Mouse (Mus musculus): ENCODE data around the gene Ccdc153. TPM values are rescaled to one million over a fixed set of nuclear protein-coding genes. Genes with fewer than 3 reads are reported as not detected.

Gene Ccdc153
- polyA plus RNA-seq, 1 experiment = 0.61 TPM

DNA sequence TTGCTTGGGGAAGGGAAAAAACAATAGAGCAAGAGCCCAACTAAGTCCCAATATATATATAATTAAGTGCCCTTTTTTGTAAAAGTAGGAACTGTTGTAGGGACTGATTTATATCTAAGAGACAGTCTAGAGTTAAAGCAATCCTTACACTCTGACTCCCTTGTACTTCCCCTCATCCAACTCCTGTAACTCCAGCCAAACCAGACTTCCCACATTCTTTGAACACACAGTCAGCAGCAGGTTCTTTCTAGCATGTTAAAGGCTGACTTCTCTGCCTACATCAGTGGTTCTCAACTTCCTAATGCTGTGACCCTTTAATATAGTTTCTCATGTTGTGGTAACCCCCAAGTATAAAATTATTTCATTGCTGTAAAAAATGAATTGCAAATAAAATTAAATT is 40.9 kb upstream of the Ccdc153 start:
- Histone ChIP-seq H3K27ac (ENCODE audit: control insufficient read depth, insufficient read depth, low read depth, low read length) (no peak overlapping the region), H3K27me3 (ENCODE audit: control insufficient read depth, insufficient read depth, low read length) (no peaks in the 10 kb centered on the region), H3K4me3 (ENCODE audit: control insufficient read depth, low read depth, low read length) (no peak overlapping the region), H3K36me3 (ENCODE audit: control insufficient read depth, insufficient read depth, low read length) (no peaks in the 10 kb centered on the region; the same call in 1 of the 2 replicates), H3K4me1 (ENCODE audit: control insufficient read depth, insufficient read depth, low read length) (no peaks in the 10 kb centered on the region)
- TF ChIP-seq CTCF (IDR thresholded peaks at IDR 0.05; ENCODE audit: control insufficient read depth, insufficient read depth, insufficient replicate concordance, low read depth, low read length) (no peak), POLR2A (IDR thresholded peaks at IDR 0.05; ENCODE audit: control insufficient read depth, low read depth, low read length) (no peak)

DNA sequence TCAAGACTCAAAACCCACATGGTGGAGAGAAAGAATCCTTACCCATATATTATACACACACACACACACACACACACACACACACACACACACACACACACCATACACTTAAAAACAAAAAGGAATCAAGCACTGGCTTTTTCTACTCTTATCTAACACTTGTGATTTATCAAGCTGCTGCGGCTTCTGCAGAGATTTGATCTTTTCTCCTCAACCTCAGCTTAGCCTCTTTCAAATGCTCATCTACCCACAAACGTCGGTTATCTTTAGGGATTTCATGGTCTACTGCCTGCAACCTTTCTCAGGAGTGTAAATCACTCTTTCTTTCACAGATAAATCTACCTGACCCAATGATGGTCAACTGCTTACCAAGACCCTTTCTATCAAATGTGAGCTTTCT is 40.0 kb upstream of the Ccdc153 start:
- H3K36me3 ChIP-seq (ENCODE audit: control insufficient read depth, insufficient read depth, low read length) = no peaks in the 10 kb centered on the region; the same call in 1 of the 2 replicates
- TF ChIP-seq POLR2A (IDR thresholded peaks at IDR 0.05; ENCODE audit: control insufficient read depth, low read depth, low read length) (no peak), CTCF (IDR thresholded peaks at IDR 0.05; ENCODE audit: control insufficient read depth, insufficient read depth, insufficient replicate concordance, low read depth, low read length) (no peak)
- no peak overlapping the region for H3K4me3 ChIP-seq (ENCODE audit: control insufficient read depth, low read depth, low read length)
- no peaks in the 10 kb centered on the region for H3K27me3 ChIP-seq (ENCODE audit: control insufficient read depth, insufficient read depth, low read length)
- H3K27ac ChIP-seq (ENCODE audit: control insufficient read depth, insufficient read depth, low read depth, low read length) = no peak overlapping the region
- no peaks in the 10 kb centered on the region for H3K4me1 ChIP-seq (ENCODE audit: control insufficient read depth, insufficient read depth, low read length)

DNA sequence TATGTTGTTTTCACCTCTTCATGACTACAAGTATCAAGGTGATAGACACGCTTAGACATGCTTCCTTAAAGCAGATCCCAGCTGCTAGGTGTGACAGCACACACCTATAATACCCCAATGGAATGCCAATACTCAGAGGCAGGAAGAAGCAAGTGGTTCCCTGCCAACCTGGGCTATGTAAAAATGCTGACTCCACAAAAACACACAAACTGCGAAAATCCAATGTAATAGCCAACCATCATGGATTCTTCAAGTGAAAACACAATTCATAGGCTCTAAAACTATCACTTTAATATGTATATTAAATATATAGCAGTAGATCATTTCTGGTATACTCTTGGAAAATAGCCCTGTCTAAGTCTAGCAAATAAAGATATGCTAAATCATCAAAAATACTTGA is 32.6 kb upstream of the Ccdc153 start:
- no peaks in the 10 kb centered on the region for H3K4me1 ChIP-seq (ENCODE audit: control insufficient read depth, insufficient read depth, low read length)
- H3K27me3 ChIP-seq (ENCODE audit: control insufficient read depth, insufficient read depth, low read length) = no peaks in the 10 kb centered on the region
- TF ChIP-seq CTCF (IDR thresholded peaks at IDR 0.05; ENCODE audit: control insufficient read depth, insufficient read depth, insufficient replicate concordance, low read depth, low read length) (no peak), POLR2A (IDR thresholded peaks at IDR 0.05; ENCODE audit: control insufficient read depth, low read depth, low read length) (no peak)
- no peak overlapping the region for H3K4me3 ChIP-seq (ENCODE audit: control insufficient read depth, low read depth, low read length)
- no peaks in the 10 kb centered on the region; the same call in 1 of the 2 replicates for H3K36me3 ChIP-seq (ENCODE audit: control insufficient read depth, insufficient read depth, low read length)
- no peak overlapping the region for H3K27ac ChIP-seq (ENCODE audit: control insufficient read depth, insufficient read depth, low read depth, low read length)

DNA sequence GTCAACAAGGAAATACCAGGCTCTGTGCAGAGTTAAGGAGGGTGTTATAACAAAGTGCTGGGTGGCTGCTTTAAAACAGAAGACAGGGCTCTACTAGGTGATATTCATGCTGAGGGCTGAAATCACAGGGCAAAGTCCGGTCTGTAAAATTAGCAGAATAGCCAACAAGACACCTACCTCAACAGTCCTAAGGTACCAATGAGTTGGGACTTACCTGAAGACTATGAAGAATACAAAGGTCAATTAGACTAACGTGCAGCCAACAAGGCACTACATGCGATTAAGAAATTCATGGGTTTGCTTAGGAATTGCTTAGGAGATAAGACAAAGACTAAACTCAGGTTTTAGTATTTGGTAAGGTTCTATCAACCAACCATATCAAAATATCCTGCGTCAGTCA is 31.1 kb upstream of the Ccdc153 start:
- Histone ChIP-seq H3K36me3 (ENCODE audit: control insufficient read depth, insufficient read depth, low read length) (no peaks in the 10 kb centered on the region; the same call in 1 of the 2 replicates), H3K4me3 (ENCODE audit: control insufficient read depth, low read depth, low read length) (no peak overlapping the region), H3K27ac (ENCODE audit: control insufficient read depth, insufficient read depth, low read depth, low read length) (no peak overlapping the region), H3K27me3 (ENCODE audit: control insufficient read depth, insufficient read depth, low read length) (no peaks in the 10 kb centered on the region), H3K4me1 (ENCODE audit: control insufficient read depth, insufficient read depth, low read length) (no peaks in the 10 kb centered on the region)
- TF ChIP-seq CTCF (IDR thresholded peaks at IDR 0.05; ENCODE audit: control insufficient read depth, insufficient read depth, insufficient replicate concordance, low read depth, low read length) (no peak), POLR2A (IDR thresholded peaks at IDR 0.05; ENCODE audit: control insufficient read depth, low read depth, low read length) (no peak)

DNA sequence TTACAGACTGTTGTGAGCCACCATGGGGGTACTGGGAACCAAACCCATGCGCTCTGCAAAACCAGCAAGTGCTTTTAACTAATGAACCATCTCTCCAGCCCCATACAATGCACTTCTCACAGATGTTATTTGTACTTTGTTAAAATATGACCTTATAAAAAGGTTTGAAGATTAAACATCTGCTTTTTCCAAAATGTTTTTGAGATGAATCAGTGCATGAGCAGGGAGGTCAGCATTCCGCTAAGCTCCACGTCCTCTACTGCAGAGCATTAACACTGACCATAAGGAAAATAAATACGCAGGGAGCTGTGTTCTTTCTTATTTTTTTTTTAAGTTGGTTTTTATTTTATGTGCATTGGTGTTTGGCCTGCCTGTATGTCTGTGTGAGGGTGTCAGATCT is 28.1 kb upstream of the Ccdc153 start:
- no peak overlapping the region for H3K4me3 ChIP-seq (ENCODE audit: control insufficient read depth, low read depth, low read length)
- no peaks in the 10 kb centered on the region for H3K4me1 ChIP-seq (ENCODE audit: control insufficient read depth, insufficient read depth, low read length)
- no peak for TF ChIP-seq CTCF (IDR thresholded peaks at IDR 0.05; ENCODE audit: control insufficient read depth, insufficient read depth, insufficient replicate concordance, low read depth, low read length)
- no peaks in the 10 kb centered on the region; the same call in 1 of the 2 replicates for H3K36me3 ChIP-seq (ENCODE audit: control insufficient read depth, insufficient read depth, low read length)
- no peaks in the 10 kb centered on the region for H3K27me3 ChIP-seq (ENCODE audit: control insufficient read depth, insufficient read depth, low read length)
- no peak overlapping the region for H3K27ac ChIP-seq (ENCODE audit: control insufficient read depth, insufficient read depth, low read depth, low read length)

DNA sequence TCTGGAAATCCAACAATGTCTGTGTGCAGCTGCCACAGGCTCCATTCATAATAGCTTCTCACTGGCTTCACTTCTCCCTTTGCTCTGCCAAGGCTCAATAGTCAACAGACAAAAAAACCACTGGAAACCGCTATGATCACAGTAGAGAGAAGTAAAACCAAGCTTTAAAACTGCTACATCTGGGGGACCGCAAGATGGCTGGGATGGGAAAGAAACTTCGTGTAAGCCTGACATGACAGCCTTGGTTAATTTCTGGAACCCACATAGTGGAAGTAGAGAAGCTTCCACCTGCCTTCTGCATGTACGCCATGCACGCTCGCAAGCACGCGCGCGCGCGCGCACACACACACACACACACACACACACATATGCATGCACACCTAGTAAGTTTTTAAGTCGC is 26.9 kb upstream of the Ccdc153 start:
- no peak for TF ChIP-seq CTCF (IDR thresholded peaks at IDR 0.05; ENCODE audit: control insufficient read depth, insufficient read depth, insufficient replicate concordance, low read depth, low read length)
- TF ChIP-seq POLR2A (IDR thresholded peaks at IDR 0.05; ENCODE audit: control insufficient read depth, low read depth, low read length) = no peak
- H3K27me3 ChIP-seq (ENCODE audit: control insufficient read depth, insufficient read depth, low read length) = no peaks in the 10 kb centered on the region
- no peak overlapping the region for H3K27ac ChIP-seq (ENCODE audit: control insufficient read depth, insufficient read depth, low read depth, low read length)
- H3K4me3 ChIP-seq (ENCODE audit: control insufficient read depth, low read depth, low read length) = no peak overlapping the region
- H3K4me1 ChIP-seq (ENCODE audit: control insufficient read depth, insufficient read depth, low read length) = no peaks in the 10 kb centered on the region
- H3K36me3 ChIP-seq (ENCODE audit: control insufficient read depth, insufficient read depth, low read length) = no peaks in the 10 kb centered on the region; the same call in 1 of the 2 replicates

DNA sequence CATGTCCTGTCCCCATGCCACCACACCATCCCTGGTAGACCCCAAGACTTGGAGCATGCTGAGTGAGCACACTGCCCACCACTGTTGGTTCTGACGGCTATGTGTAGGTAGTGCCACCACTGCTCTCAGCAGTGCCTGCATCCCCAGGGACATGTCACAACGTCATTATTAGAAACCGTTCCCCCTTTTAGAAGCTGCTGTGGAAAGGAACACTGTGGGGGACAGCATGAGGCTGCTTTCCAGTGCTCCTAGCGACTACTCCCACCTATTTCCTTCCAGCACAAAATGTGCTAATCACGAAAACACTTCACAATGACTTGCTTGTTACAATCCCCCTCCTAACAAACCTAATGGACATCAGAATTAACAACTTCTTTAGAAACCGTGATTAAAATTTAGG is 14.5 kb upstream of the Ccdc153 start:
- no peaks in the 10 kb centered on the region for H3K27me3 ChIP-seq (ENCODE audit: control insufficient read depth, insufficient read depth, low read length)
- H3K36me3 ChIP-seq (ENCODE audit: control insufficient read depth, insufficient read depth, low read length) = no peaks in the 10 kb centered on the region; the same call in 1 of the 2 replicates
- H3K27ac ChIP-seq (ENCODE audit: control insufficient read depth, insufficient read depth, low read depth, low read length) = no peak overlapping the region
- H3K4me1 ChIP-seq (ENCODE audit: control insufficient read depth, insufficient read depth, low read length) = peaks cover 5% of the 10 kb centered on the region
- no peak overlapping the region for H3K4me3 ChIP-seq (ENCODE audit: control insufficient read depth, low read depth, low read length)
- no peak for TF ChIP-seq CTCF (IDR thresholded peaks at IDR 0.05; ENCODE audit: control insufficient read depth, insufficient read depth, insufficient replicate concordance, low read depth, low read length)
- TF ChIP-seq POLR2A (IDR thresholded peaks at IDR 0.05; ENCODE audit: control insufficient read depth, low read depth, low read length) = no peak

DNA sequence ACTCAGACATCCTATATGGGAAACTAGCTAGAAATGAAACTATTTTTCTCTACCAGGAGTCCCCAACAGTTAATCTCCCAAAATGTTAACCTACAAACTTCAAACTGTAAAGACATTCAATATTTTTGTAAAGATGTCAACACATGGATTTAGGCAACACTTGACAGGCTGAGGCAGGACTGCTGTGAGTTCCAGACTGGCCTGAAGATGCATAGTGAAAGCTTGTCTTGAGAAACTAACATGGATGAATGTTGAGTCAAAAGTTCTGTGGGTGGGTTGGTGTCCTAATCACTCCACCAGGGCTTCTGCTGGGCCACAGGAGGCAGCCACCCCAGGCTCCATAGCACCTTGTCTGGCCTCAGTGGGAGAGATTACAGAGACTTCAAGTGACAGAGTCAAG is 8.9 kb upstream of the Ccdc153 start:
- Histone ChIP-seq H3K4me1 (ENCODE audit: control insufficient read depth, insufficient read depth, low read length) (peaks cover 5% of the 10 kb centered on the region), H3K36me3 (ENCODE audit: control insufficient read depth, insufficient read depth, low read length) (peaks cover under 1% of the 10 kb centered on the region; the same call in 1 of the 2 replicates), H3K4me3 (ENCODE audit: control insufficient read depth, low read depth, low read length) (peak overlapping the region; percentile 10), H3K27ac (ENCODE audit: control insufficient read depth, insufficient read depth, low read depth, low read length) (no peak overlapping the region), H3K27me3 (ENCODE audit: control insufficient read depth, insufficient read depth, low read length) (no peaks in the 10 kb centered on the region)
- TF ChIP-seq POLR2A (IDR thresholded peaks at IDR 0.05; ENCODE audit: control insufficient read depth, low read depth, low read length) (no peak), CTCF (IDR thresholded peaks at IDR 0.05; ENCODE audit: control insufficient read depth, insufficient read depth, insufficient replicate concordance, low read depth, low read length) (no peak)
